Mouse (Mus musculus) kidney, postnatal 0 days (tissue): ENCODE results near the gene Dbp. TPM values are rescaled to one million over a fixed set of nuclear protein-coding genes. Genes with fewer than 3 reads are reported as not detected.
A peak's percentile ranks its signal among the peaks of the same experiment; 100 is the strongest.

Experiments
- ATAC-seq: fragments of 200-750 bp; cut with Nextera tagmentation; replicated peaks from 2 replicates; pipeline ENCODE4 v1.8.0; 2017; ENCODE audit warnings: low read depth, moderate number of reproducible peaks, moderate TSS enrichment, moderate library complexity; ENCODE audit not compliant: low FRiP score
- DNase-seq: peaks from one replicate; pipeline ENCODE4 v3.0.0-alpha.2; 2016; ENCODE audit warnings: low spot score
- H3K27ac ChIP-seq: fragments of 300-500 bp; sonication (generic); 2 replicates; pipeline ENCODE4 v1.5.1; 2014; ENCODE audit warnings: mild to moderate bottlenecking
- H3K27me3 ChIP-seq: fragments of 300-500 bp; sonication (generic); 2 replicates; pipeline ENCODE4 v1.6.1; 2014; ENCODE audit warnings: low read length, mixed read lengths; ENCODE audit not compliant: insufficient read depth
- H3K36me3 ChIP-seq: fragments of 300-500 bp; sonication (generic); 2 replicates; pipeline ENCODE4 v1.6.1; 2014; ENCODE audit warnings: low read length, mixed read lengths; ENCODE audit not compliant: insufficient read depth
- H3K4me1 ChIP-seq: fragments of 300-500 bp; sonication (generic); replicated peaks from 2 replicates; pipeline ENCODE4 v1.6.1; 2014; ENCODE audit warnings: antibody characterized with exemption, low read length, mixed read lengths; ENCODE audit not compliant: insufficient read depth
- H3K4me2 ChIP-seq: fragments of 300-500 bp; sonication (generic); 2 replicates; pipeline ENCODE4 v1.6.1; 2014; ENCODE audit warnings: mild to moderate bottlenecking, low read length, moderate library complexity, mixed read lengths
- H3K4me3 ChIP-seq: fragments of 300-500 bp; sonication (generic); replicated peaks from 2 replicates; pipeline ENCODE4 v1.5.1; 2014; ENCODE audit warnings: low read depth, low read length
- H3K9ac ChIP-seq: fragments of 300-500 bp; sonication (generic); 2 replicates; pipeline ENCODE4 v1.6.1; 2014; ENCODE audit warnings: low read depth, low read length
- H3K9me3 ChIP-seq: fragments of 300-500 bp; sonication (generic); replicated peaks from 2 replicates; pipeline ENCODE4 v1.6.1; 2016; ENCODE audit warnings: low read length, inconsistent platforms, mixed read lengths
- CTCF ChIP-seq: IDR thresholded peaks from 2 replicates; pipeline ENCODE4 v1.5.1; 2016; ENCODE audit warnings: antibody characterized with exemption, low read depth, mild to moderate bottlenecking, moderate library complexity
- WGBS: fragments of 180-500 bp; shearing (Covaris S2); extraction: QIAGEN DNeasy Blood & Tissue Kit; methylation state at CpG from one replicate; pipeline ENCODE4 v1.1.7; 2014; 5-methylcytosine and 5-hydroxymethylcytosine counted together
- polyA plus RNA-seq: library from polyadenylated mRNA; unstranded; fragments of >200 nt; fragmentation: Nextera tagmentation; extraction: Ambion mirVana; gene quantifications from 2 replicates; pipeline ENCODE4 v1.2.1, GENCODE M21; 2015

The Dbp gene
- polyA plus RNA-seq, 1 experiment from 2014 or later, result 8.4 TPM

GRCm38 (mm10) chr7:45746518-45746917 is 41.6 kb downstream of the Dbp start:
- no peak overlapping the region for H3K4me3 ChIP-seq
- H3K36me3 ChIP-seq, result no peaks in the 10 kb centered on the region
- H3K27ac ChIP-seq, result no peak overlapping the region
- ATAC-seq, result no peak
- no peak overlapping the region for H3K4me2 ChIP-seq
- H3K9me3 ChIP-seq, result no peaks in the 10 kb centered on the region
- H3K9ac ChIP-seq, result no peak overlapping the region
- H3K4me1 ChIP-seq, result 0 out of 2 replicates have a peak, but pooled peaks cover 6% of the 10 kb centered on the region
- 65% methylated on average over 6 of the region's 6 CpGs for WGBS
- no peak for DNase-seq
- peak; percentile 60 for TF ChIP-seq CTCF
- H3K27me3 ChIP-seq, result no peaks in the 10 kb centered on the region

- ATAC-seq (no peak), DNase-seq (no peak)
- WGBS, result 83% methylated on average over 5 of the region's 5 CpGs
- Histone ChIP-seq H3K4me3 (no peak overlapping the region), H3K27me3 (no peaks in the 10 kb centered on the region), H3K4me2 (no peak overlapping the region), H3K9me3 (no peaks in the 10 kb centered on the region), H3K36me3 (no peaks in the 10 kb centered on the region), H3K27ac (no peak overlapping the region), H3K4me1 (no peaks in the 10 kb centered on the region), H3K9ac (no peak overlapping the region)
- no peak for TF ChIP-seq CTCF
Measured at GRCm38 (mm10) chr7:45747450-45747849, 42.6 kb downstream of the Dbp start.

- TF ChIP-seq CTCF, result no peak
- no peaks in the 10 kb centered on the region for H3K9me3 ChIP-seq
- H3K27ac ChIP-seq, result no peak overlapping the region
- ATAC-seq, result no peak
- no peak for DNase-seq
- no peak overlapping the region for H3K4me3 ChIP-seq
- H3K9ac ChIP-seq, result no peak overlapping the region
- H3K27me3 ChIP-seq, result no peaks in the 10 kb centered on the region
- WGBS, result 59% methylated on average over 7 of the region's 7 CpGs
- no peak overlapping the region for H3K4me2 ChIP-seq
- no peaks in the 10 kb centered on the region for H3K4me1 ChIP-seq
- H3K36me3 ChIP-seq, result no peaks in the 10 kb centered on the region
Measured at GRCm38 (mm10) chr7:45748110-45748509, 43.2 kb downstream of the Dbp start.

GRCm38 (mm10) chr7:45749401-45749800 is 44.5 kb downstream of the Dbp start:
- H3K9me3 ChIP-seq, result no peaks in the 10 kb centered on the region
- WGBS, result 29% methylated on average over 8 of the region's 10 CpGs
- no peak overlapping the region for H3K4me2 ChIP-seq
- ATAC-seq, result no peak
- H3K27ac ChIP-seq, result 0 out of 2 replicates have a peak overlapping the region, but pooled peaks have one; percentile 13
- H3K4me3 ChIP-seq, result no peak overlapping the region
- H3K9ac ChIP-seq, result no peak overlapping the region
- H3K27me3 ChIP-seq, result no peaks in the 10 kb centered on the region
- no peak for TF ChIP-seq CTCF
- DNase-seq, result no peak
- no peaks in the 10 kb centered on the region for H3K36me3 ChIP-seq
- H3K4me1 ChIP-seq, result no peaks in the 10 kb centered on the region

GRCm38 (mm10) chr7:45750162-45750561 is 45.3 kb downstream of the Dbp start:
- no peak overlapping the region for H3K4me3 ChIP-seq
- WGBS, result 52% methylated on average over 9 of the region's 9 CpGs
- no peak overlapping the region for H3K4me2 ChIP-seq
- H3K9me3 ChIP-seq, result no peaks in the 10 kb centered on the region
- H3K27me3 ChIP-seq, result no peaks in the 10 kb centered on the region
- H3K36me3 ChIP-seq, result no peaks in the 10 kb centered on the region
- no peak overlapping the region for H3K27ac ChIP-seq
- H3K4me1 ChIP-seq, result no peaks in the 10 kb centered on the region
- DNase-seq (no peak), ATAC-seq (no peak)
- TF ChIP-seq CTCF, result no peak
- no peak overlapping the region for H3K9ac ChIP-seq

GRCm38 (mm10) chr7:45755703-45756102 is 50.8 kb downstream of the Dbp start:
- H3K9me3 ChIP-seq, result no peaks in the 10 kb centered on the region
- ATAC-seq, result no peak
- no peak for TF ChIP-seq CTCF

GRCm38 (mm10) chr7:45759400-45759799 is 54.5 kb downstream of the Dbp start:
- H3K36me3 ChIP-seq, result no peaks in the 10 kb centered on the region
- no peaks in the 10 kb centered on the region for H3K27me3 ChIP-seq
- no peak overlapping the region for H3K27ac ChIP-seq
- H3K4me1 ChIP-seq, result peaks cover 5% of the 10 kb centered on the region; the same call in 1 of the 2 replicates
- peak overlapping the region; percentile 11; the same call in 1 of the 2 replicates for H3K4me3 ChIP-seq
- peak; percentile 50; the same call in 1 of the 2 replicates for TF ChIP-seq CTCF
- DNase-seq (peak; percentile 40), ATAC-seq (peak; percentile 90)
- H3K4me2 ChIP-seq, result peak overlapping the region; percentile 51
- 6% methylated on average over 24 of the region's 27 CpGs for WGBS
- H3K9ac ChIP-seq, result 0 out of 2 replicates have a peak overlapping the region, but pooled peaks have one; percentile 14
- H3K9me3 ChIP-seq, result no peaks in the 10 kb centered on the region

More at GRCm38 (mm10) chr7:45755703-45756102, 50.8 kb downstream of the Dbp start:
- no peak for DNase-seq
- Histone ChIP-seq H3K9ac (no peak overlapping the region), H3K36me3 (no peaks in the 10 kb centered on the region), H3K4me2 (no peak overlapping the region), H3K27me3 (no peaks in the 10 kb centered on the region), H3K4me1 (peaks cover 5% of the 10 kb centered on the region; the same call in 1 of the 2 replicates), H3K4me3 (no peak overlapping the region), H3K27ac (no peak overlapping the region)
- 54% methylated on average over 6 of the region's 6 CpGs for WGBS

Other genes with a start within 250 kb of the Dbp start
- gene Ftl1, start 245.2 kb upstream of the Dbp start, polyA plus RNA-seq, result 6,674 and 7,026 TPM in 2 replicates
- 183 and 194 TPM in 2 replicates for gene Bax, start 238.2 kb upstream of the Dbp start, polyA plus RNA-seq
- 0.93 and 1.1 TPM in 2 replicates for gene Tulp2, start 223.2 kb upstream of the Dbp start, polyA plus RNA-seq
- not detected in 2 replicates for gene Gm45808, start 218.3 kb upstream of the Dbp start, polyA plus RNA-seq
- gene Dhdh, start 216.3 kb upstream of the Dbp start, polyA plus RNA-seq, result 1.8 TPM in 2 replicates
- 246 and 265 TPM in 2 replicates for gene Nucb1, start 194.7 kb upstream of the Dbp start, polyA plus RNA-seq
- gene Ppp1r15a, start 178.8 kb upstream of the Dbp start, polyA plus RNA-seq, result 21.4 and 21.9 TPM in 2 replicates
- 5.1 and 5.8 TPM in 2 replicates for gene Plekha4, start 178.8 kb upstream of the Dbp start, polyA plus RNA-seq
- 20.5 and 21.0 TPM in 2 replicates for gene Hsd17b14, start 150.2 kb upstream of the Dbp start, polyA plus RNA-seq
- gene Bcat2, start 134.9 kb upstream of the Dbp start, polyA plus RNA-seq, result 92.7 and 93.0 TPM in 2 replicates
- gene Fgf21, start 89.6 kb upstream of the Dbp start, polyA plus RNA-seq, result 0.12 TPM in 1 of 2 replicates, not detected in the other
- 0.08 and 0.26 TPM in 2 replicates for gene Fut1, start 87.8 kb upstream of the Dbp start, polyA plus RNA-seq
- 0.17 and 0.29 TPM in 2 replicates for gene Izumo1, start 83.3 kb upstream of the Dbp start, polyA plus RNA-seq
- 16.9 and 21.1 TPM in 2 replicates for gene Rasip1, start 77.6 kb upstream of the Dbp start, polyA plus RNA-seq
- 3.9 and 4.8 TPM in 2 replicates for gene Mamstr, start 65.1 kb upstream of the Dbp start, polyA plus RNA-seq
- gene Fut2, start 38.7 kb upstream of the Dbp start, polyA plus RNA-seq, result 0.38 TPM in 2 replicates
- gene Ntn5, start 21.1 kb upstream of the Dbp start, polyA plus RNA-seq, result 0.18 and 0.23 TPM in 2 replicates
- gene Sec1, start 10.7 kb upstream of the Dbp start, polyA plus RNA-seq, result 0.13 and 0.32 TPM in 2 replicates
- gene Car11, start 5.2 kb upstream of the Dbp start, polyA plus RNA-seq, result 7.5 and 8.9 TPM in 2 replicates
- 1,049 and 1,142 TPM in 2 replicates for gene Rpl18, start 10.4 kb downstream of the Dbp start, polyA plus RNA-seq
- 20.8 and 22.3 TPM in 2 replicates for gene Sphk2, start 12.9 kb downstream of the Dbp start, polyA plus RNA-seq
- gene Fam83e, start 16.1 kb downstream of the Dbp start, polyA plus RNA-seq, result 0.23 and 0.28 TPM in 2 replicates
- not detected in 2 replicates for gene Spaca4, start 20.7 kb downstream of the Dbp start, polyA plus RNA-seq
- 0.59 and 0.91 TPM in 2 replicates for gene Lmtk3, start 78.7 kb downstream of the Dbp start, polyA plus RNA-seq
- gene Sult2b1, start 79.6 kb downstream of the Dbp start, polyA plus RNA-seq, result 3.7 and 3.9 TPM in 2 replicates
- gene Cyth2, start 109.5 kb downstream of the Dbp start, polyA plus RNA-seq, result 99.2 and 105 TPM in 2 replicates
- 0.80 and 1.3 TPM in 2 replicates for gene Kcnj14, start 119.7 kb downstream of the Dbp start, polyA plus RNA-seq
- 50.6 and 53.5 TPM in 2 replicates for gene Grwd1, start 125.9 kb downstream of the Dbp start, polyA plus RNA-seq
- 81.3 and 84.5 TPM in 2 replicates for gene Kdelr1, start 167.7 kb downstream of the Dbp start, polyA plus RNA-seq
- gene Grin2d, start 173.3 kb downstream of the Dbp start, polyA plus RNA-seq, result 0.29 and 0.32 TPM in 2 replicates
- 0.96 and 1.6 TPM in 2 replicates for gene Syngr4, start 191.6 kb downstream of the Dbp start, polyA plus RNA-seq
- 6.2 and 6.7 TPM in 2 replicates for gene Tmem143, start 191.9 kb downstream of the Dbp start, polyA plus RNA-seq
- gene Emp3, start 216.3 kb downstream of the Dbp start, polyA plus RNA-seq, result 170 and 171 TPM in 2 replicates
- 7.2 and 8.4 TPM in 2 replicates for gene Ccdc114, start 219.0 kb downstream of the Dbp start, polyA plus RNA-seq